Mouse (Mus musculus): ENCODE measurements around the gene Tnfrsf13c. TPM values are rescaled to one million over a fixed set of nuclear protein-coding genes. Genes with fewer than 3 reads are reported as not detected.
"Not testable (repeated sequence)": the region's sequence is repeated elsewhere in the genome, so short reads cannot be mapped to it uniquely, and the experiment has no call there.

Tnfrsf13c gene
- polyA plus RNA-seq, 1 experiment, result 24.9 TPM

DNA sequence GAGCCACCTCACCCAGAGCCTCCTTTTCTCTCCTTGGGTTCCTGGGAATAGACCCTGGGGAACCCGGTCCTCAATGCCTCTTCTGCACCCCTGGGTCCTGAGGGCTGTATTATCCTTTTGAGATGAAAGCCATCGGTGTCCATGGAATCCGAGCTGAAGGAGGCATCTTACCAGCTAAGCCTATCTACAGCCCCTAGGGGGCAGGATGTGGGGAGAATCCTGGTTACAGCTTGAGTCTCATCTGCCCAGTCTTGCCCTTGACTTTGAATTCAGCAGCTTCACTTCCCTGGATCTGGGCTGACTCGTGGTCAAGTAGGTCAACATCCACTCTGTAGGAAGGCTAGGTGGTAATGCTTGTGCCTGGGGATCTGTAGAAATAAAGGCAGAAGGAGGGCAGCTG, 31.1 kb upstream of the Tnfrsf13c start:
- no peak for TF ChIP-seq POLR2A (IDR thresholded peaks at IDR 0.05; ENCODE audit: borderline replicate concordance, control insufficient read depth, low read depth, low read length)
- no peak for TF ChIP-seq CTCF (IDR thresholded peaks at IDR 0.05; ENCODE audit: control insufficient read depth, insufficient read depth, low read length)
- H3K4me1 ChIP-seq (ENCODE audit: control insufficient read depth, insufficient read depth, low read length), result peaks cover 1% of the 10 kb centered on the region; the same call in 1 of the 2 replicates
- WGBS, result 46% methylated on average over 4 of the region's 4 CpGs
- no peak overlapping the region for H3K27ac ChIP-seq (ENCODE audit: control insufficient read depth, insufficient read depth, low read depth, low read length, poor library complexity)
- no peak overlapping the region for H3K4me3 ChIP-seq (replicated peaks; ENCODE audit: control insufficient read depth, low read depth, low read length)

DNA sequence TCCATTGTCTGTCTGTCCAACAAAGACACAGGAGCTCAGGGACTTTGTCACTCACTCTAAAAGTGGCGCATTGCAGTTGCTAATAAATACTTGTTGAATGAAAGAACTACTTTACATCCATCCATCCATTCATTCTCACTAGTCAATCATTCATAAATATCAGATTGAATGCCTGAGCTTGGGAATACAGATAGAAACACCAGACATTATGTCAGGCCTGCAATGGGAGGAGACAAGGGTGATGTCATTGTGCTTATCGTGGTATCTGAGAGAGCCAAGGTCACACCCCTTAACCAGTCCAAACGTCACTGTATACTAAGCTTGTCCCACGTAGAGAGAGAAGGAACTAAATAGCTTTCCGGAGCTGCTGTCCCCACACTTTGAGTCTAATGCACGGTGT, 27.9 kb upstream of the Tnfrsf13c start, which contains the start of gene 1500009C09Rik:
1500009C09Rik (plus strand) TSS at position 301 of the 400 bp plus-strand sequence.
- no peak for TF ChIP-seq POLR2A (IDR thresholded peaks at IDR 0.05; ENCODE audit: borderline replicate concordance, control insufficient read depth, low read depth, low read length)
- TF ChIP-seq CTCF (IDR thresholded peaks at IDR 0.05; ENCODE audit: control insufficient read depth, insufficient read depth, low read length), result no peak
- H3K27ac ChIP-seq (ENCODE audit: control insufficient read depth, insufficient read depth, low read depth, low read length, poor library complexity), result no peak within 1 kb of the TSS
- 67% methylated on average over 6 of the region's 6 CpGs for WGBS
- no peak within 1 kb of the TSS for H3K4me3 ChIP-seq (replicated peaks; ENCODE audit: control insufficient read depth, low read depth, low read length)
- peaks cover 1% of the 10 kb centered on the region; the same call in 1 of the 2 replicates for H3K4me1 ChIP-seq (ENCODE audit: control insufficient read depth, insufficient read depth, low read length)

GRCm38 (mm10) chr15:82251579-82251978, 27.4 kb upstream of the Tnfrsf13c start:
- 83% methylated on average over 3 of the region's 3 CpGs for WGBS
- no peak overlapping the region for H3K27ac ChIP-seq (ENCODE audit: control insufficient read depth, insufficient read depth, low read depth, low read length, poor library complexity)
- no peak overlapping the region for H3K4me3 ChIP-seq (replicated peaks; ENCODE audit: control insufficient read depth, low read depth, low read length)
- peaks cover 1% of the 10 kb centered on the region; the same call in 1 of the 2 replicates for H3K4me1 ChIP-seq (ENCODE audit: control insufficient read depth, insufficient read depth, low read length)
- TF ChIP-seq CTCF (IDR thresholded peaks at IDR 0.05; ENCODE audit: control insufficient read depth, insufficient read depth, low read length) (0 out of 2 replicates have a peak, but pooled peaks have one; percentile 15), POLR2A (IDR thresholded peaks at IDR 0.05; ENCODE audit: borderline replicate concordance, control insufficient read depth, low read depth, low read length) (no peak)

DNA sequence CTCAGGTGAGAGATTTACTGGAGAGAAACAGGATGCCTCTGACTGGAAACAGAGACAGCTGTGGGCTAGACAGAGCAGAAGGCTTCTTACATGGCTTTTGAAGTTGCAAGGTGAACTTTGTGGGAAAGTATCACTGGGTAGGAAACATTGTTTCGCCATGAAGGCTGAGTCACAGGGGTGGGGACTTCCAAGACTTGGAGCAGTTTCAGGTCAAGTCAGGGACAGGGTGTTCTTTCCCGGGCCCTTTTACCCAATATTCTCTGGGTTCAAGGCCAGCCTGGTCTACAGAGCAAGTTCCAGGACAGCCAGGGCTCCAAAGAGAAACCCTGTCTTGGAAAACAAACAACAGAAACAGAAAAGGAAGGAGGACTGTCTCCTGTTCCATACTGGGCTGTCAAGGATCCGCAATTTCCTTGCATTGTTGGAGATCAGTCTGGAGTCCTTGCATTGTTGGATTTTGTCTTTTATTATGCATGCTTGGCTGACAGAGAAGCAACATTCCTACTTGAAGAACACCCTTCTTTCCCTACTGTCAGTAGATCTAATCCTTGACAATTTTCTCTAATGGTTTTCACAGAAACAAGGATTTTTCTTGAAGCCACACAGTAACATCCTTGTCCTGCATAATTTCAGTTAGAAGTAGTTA, 23.1 kb upstream of the Tnfrsf13c start:
- TF ChIP-seq POLR2A (IDR thresholded peaks at IDR 0.05; ENCODE audit: borderline replicate concordance, control insufficient read depth, low read depth, low read length) (no peak), CTCF (IDR thresholded peaks at IDR 0.05; ENCODE audit: control insufficient read depth, insufficient read depth, low read length) (no peak)
- Histone ChIP-seq H3K4me1 (ENCODE audit: control insufficient read depth, insufficient read depth, low read length) (no peaks in the 10 kb centered on the region), H3K4me3 (replicated peaks; ENCODE audit: control insufficient read depth, low read depth, low read length) (no peak overlapping the region), H3K27ac (ENCODE audit: control insufficient read depth, insufficient read depth, low read depth, low read length, poor library complexity) (no peak overlapping the region)
- WGBS, result 46% methylated on average over 3 of the region's 3 CpGs

DNA sequence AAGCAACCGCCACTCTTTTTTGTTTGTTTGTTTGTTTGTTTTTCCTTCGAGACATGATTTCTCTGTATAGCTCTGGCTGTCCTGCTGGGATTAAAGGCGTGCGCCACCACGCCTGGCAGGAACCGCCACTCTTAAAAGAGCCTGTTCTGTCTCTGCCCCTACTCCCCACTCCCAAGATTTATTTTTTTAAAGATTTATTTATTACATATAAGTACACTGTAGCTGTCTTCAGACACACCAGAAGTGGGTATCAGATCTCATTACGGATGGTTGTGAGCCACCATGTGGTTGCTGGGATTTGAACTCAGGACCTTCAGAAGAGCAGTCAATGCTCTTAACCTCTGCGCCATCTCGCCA, 20.6 kb upstream of the Tnfrsf13c start:
- H3K27ac ChIP-seq (ENCODE audit: control insufficient read depth, insufficient read depth, low read depth, low read length, poor library complexity), result not testable (repeated sequence)

GRCm38 (mm10) chr15:82244115-82244804, 20.1 kb upstream of the Tnfrsf13c start, which contains the start of gene Cenpm:
Gene Cenpm, minus strand, starts transcription at chr15:82244748.
- peak within 1 kb of the TSS; percentile 65 for H3K27ac ChIP-seq (ENCODE audit: control insufficient read depth, insufficient read depth, low read depth, low read length, poor library complexity)
- peak within 1 kb of the TSS; percentile 87 for H3K4me3 ChIP-seq (replicated peaks; ENCODE audit: control insufficient read depth, low read depth, low read length)
- H3K4me1 ChIP-seq (ENCODE audit: control insufficient read depth, insufficient read depth, low read length), result no peaks in the 10 kb centered on the region
- WGBS, result under 1% methylated on average over 65 of the region's 65 CpGs
- TF ChIP-seq POLR2A (IDR thresholded peaks at IDR 0.05; ENCODE audit: borderline replicate concordance, control insufficient read depth, low read depth, low read length) (peak; percentile 46; the same call in 1 of the 2 replicates), CTCF (IDR thresholded peaks at IDR 0.05; ENCODE audit: control insufficient read depth, insufficient read depth, low read length) (no peak)

More for the DNA sequence above, 20.6 kb upstream of the Tnfrsf13c start:
- peak overlapping the region; percentile 87 for H3K4me3 ChIP-seq (replicated peaks; ENCODE audit: control insufficient read depth, low read depth, low read length)
- WGBS, result 22% methylated on average over 9 of the region's 9 CpGs
- not testable (repeated sequence) for H3K4me1 ChIP-seq (ENCODE audit: control insufficient read depth, insufficient read depth, low read length)

DNA sequence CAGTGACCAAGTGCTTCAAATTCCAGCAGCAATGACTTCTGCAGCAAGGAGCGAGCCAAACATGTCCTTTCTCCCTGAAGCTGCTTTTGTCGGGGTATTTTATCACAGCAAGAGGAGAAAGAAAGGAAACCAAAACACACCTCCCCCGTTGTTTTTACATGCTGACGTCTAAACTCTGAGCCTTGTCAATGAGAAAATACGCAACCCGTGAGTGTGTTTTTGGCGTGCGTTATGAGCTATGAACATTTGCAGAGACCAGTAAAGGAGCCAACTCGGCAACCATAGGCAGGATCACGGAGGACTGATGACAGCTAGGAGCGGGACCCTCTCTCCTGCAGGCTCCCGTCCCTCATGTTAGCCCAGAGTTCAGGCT, 19.6 kb upstream of the Tnfrsf13c start:
- WGBS, result 2% methylated on average over 12 of the region's 12 CpGs
- Histone ChIP-seq H3K4me3 (replicated peaks; ENCODE audit: control insufficient read depth, low read depth, low read length) (peak overlapping the region; percentile 87), H3K27ac (ENCODE audit: control insufficient read depth, insufficient read depth, low read depth, low read length, poor library complexity) (peak overlapping the region; percentile 32), H3K4me1 (ENCODE audit: control insufficient read depth, insufficient read depth, low read length) (no peaks in the 10 kb centered on the region)
- TF ChIP-seq CTCF (IDR thresholded peaks at IDR 0.05; ENCODE audit: control insufficient read depth, insufficient read depth, low read length) (no peak), POLR2A (IDR thresholded peaks at IDR 0.05; ENCODE audit: borderline replicate concordance, control insufficient read depth, low read depth, low read length) (no peak)

GRCm38 (mm10) chr15:82243311-82243710, 19.1 kb upstream of the Tnfrsf13c start:
- no peak overlapping the region for H3K27ac ChIP-seq (ENCODE audit: control insufficient read depth, insufficient read depth, low read depth, low read length, poor library complexity)
- no peak for TF ChIP-seq CTCF (IDR thresholded peaks at IDR 0.05; ENCODE audit: control insufficient read depth, insufficient read depth, low read length)
- no peak for TF ChIP-seq POLR2A (IDR thresholded peaks at IDR 0.05; ENCODE audit: borderline replicate concordance, control insufficient read depth, low read depth, low read length)
- WGBS, result 64% methylated on average over 3 of the region's 3 CpGs

More at GRCm38 (mm10) chr15:82243311-82243710, 19.1 kb upstream of the Tnfrsf13c start:
- Histone ChIP-seq H3K4me3 (replicated peaks; ENCODE audit: control insufficient read depth, low read depth, low read length) (peak overlapping the region; percentile 87), H3K4me1 (ENCODE audit: control insufficient read depth, insufficient read depth, low read length) (no peaks in the 10 kb centered on the region)

Measured in bone marrow, adult 2 months (tissue).